Mouse (Mus musculus): Measurements from ENCODE around the gene Spib. TPM values are rescaled to one million over a fixed set of nuclear protein-coding genes. Genes with fewer than 3 reads are reported as not detected.

The Spib gene
- total RNA-seq, 2 experiments from 2014 or later, result 0.37 to 4.8 TPM

GRCm38 (mm10) chr7:44486927-44487575 is 44.8 kb downstream of the Spib start:
- DNase-seq, result no peak

GRCm38 (mm10) chr7:44485572-44486195 is 46.2 kb downstream of the Spib start:
- no peak for DNase-seq

GRCm38 (mm10) chr7:44484841-44485571 is 46.9 kb downstream of the Spib start:
- DNase-seq, result peak; percentile 61 to 87

- DNase-seq, result no peak
Observed at GRCm38 (mm10) chr7:44484109-44484508, 47.8 kb downstream of the Spib start.

GRCm38 (mm10) chr7:44482836-44483435 is 48.9 kb downstream of the Spib start:
- DNase-seq, result no peak

Small RNA genes within 50 kb of the gene (microRNA-seq; reads per million reads assigned to microRNA genes)
- gene Mir7053, result 0 to 0.38 reads per million in 2 experiments

Other genes starting within 250 kb of the Spib start
- under 1 TPM; 0.69 to 0.87 TPM for gene Clec11a, start 225.2 kb downstream of the Spib start, total RNA-seq (2021)
- gene Shank1, start 221.8 kb downstream of the Spib start, total RNA-seq (2021), result 1 to 10 TPM; 2.1 to 2.7 TPM
- gene Syt3, start 148.0 kb downstream of the Spib start, total RNA-seq (2021), result 1 to 10 TPM; 2.3 to 2.9 TPM
- gene 1700008O03Rik, start 146.3 kb downstream of the Spib start, total RNA-seq (2021), result under 1 TPM; 0.30 to 0.31 TPM
- 10 to 100 TPM; 31.2 to 66.0 TPM for gene Lrrc4b, start 103.1 kb downstream of the Spib start, total RNA-seq (2021)
- 1 to 10 TPM in 1 of 2 experiments, under 1 TPM in 1; 0.41 to 1.4 TPM for gene Aspdh, start 66.7 kb downstream of the Spib start, total RNA-seq (2021)
- 100 to 1,000 TPM in 1 of 2 experiments, 10 to 100 TPM in 1; 98.6 to 108 TPM for gene Josd2, start 64.1 kb downstream of the Spib start, total RNA-seq (2021)
- gene Emc10, start 35.5 kb downstream of the Spib start, total RNA-seq (2021), result 10 to 100 TPM; 79.6 to 85.6 TPM
- 1 to 10 TPM; 1.6 to 4.3 TPM for gene Fam71e1, start 35.5 kb downstream of the Spib start, total RNA-seq (2021)
- gene Mybpc2, start 7.4 kb downstream of the Spib start, total RNA-seq (2021), result 10 to 100 TPM; 10.2 to 10.8 TPM
- 10 to 100 TPM; 12.6 to 16.2 TPM for gene Pold1, start 16.8 kb upstream of the Spib start, total RNA-seq (2021)
- gene Nr1h2, start 21.9 kb upstream of the Spib start, total RNA-seq (2021), result 10 to 100 TPM; 43.9 to 47.3 TPM
- gene Napsa, start 40.3 kb upstream of the Spib start, total RNA-seq (2021), result 1 to 10 TPM in 1 of 2 experiments, under 1 TPM in 1; 0.82 to 4.4 TPM
- gene Kcnc3, start 58.6 kb upstream of the Spib start, total RNA-seq (2021), result 1 to 10 TPM; 2.4 to 2.6 TPM
- gene Myh14, start 138.8 kb upstream of the Spib start, total RNA-seq (2021), result 10 to 100 TPM; 86.9 to 95.7 TPM
- not detected for gene Izumo2, start 176.7 kb upstream of the Spib start, total RNA-seq (2021)
- gene Vrk3, start 216.3 kb upstream of the Spib start, total RNA-seq (2021), result 10 to 100 TPM; 23.9 to 30.9 TPM
- not detected for gene Zfp473, start 219.0 kb upstream of the Spib start, total RNA-seq (2021)